Mouse (Mus musculus) R1 (cell line): ENCODE measurements at regions not wholly inside any gene's neighbourhood (a gene's known extent, or its start where the extent isn't known, plus 50 kb on each side); places are given as distances from the start of the nearest gene placed in this dataset.

ENCODE experiments used
- DNase-seq: peaks from one replicate; pipeline ENCODE4 v3.0.0-alpha.2; 2018; ENCODE audit warnings: low read depth, low spot score

- no peak for DNase-seq
Observed at GRCm38 (mm10) chr7:84466479-84466878, 56.5 kb upstream of the Arnt2 start.

DNA sequence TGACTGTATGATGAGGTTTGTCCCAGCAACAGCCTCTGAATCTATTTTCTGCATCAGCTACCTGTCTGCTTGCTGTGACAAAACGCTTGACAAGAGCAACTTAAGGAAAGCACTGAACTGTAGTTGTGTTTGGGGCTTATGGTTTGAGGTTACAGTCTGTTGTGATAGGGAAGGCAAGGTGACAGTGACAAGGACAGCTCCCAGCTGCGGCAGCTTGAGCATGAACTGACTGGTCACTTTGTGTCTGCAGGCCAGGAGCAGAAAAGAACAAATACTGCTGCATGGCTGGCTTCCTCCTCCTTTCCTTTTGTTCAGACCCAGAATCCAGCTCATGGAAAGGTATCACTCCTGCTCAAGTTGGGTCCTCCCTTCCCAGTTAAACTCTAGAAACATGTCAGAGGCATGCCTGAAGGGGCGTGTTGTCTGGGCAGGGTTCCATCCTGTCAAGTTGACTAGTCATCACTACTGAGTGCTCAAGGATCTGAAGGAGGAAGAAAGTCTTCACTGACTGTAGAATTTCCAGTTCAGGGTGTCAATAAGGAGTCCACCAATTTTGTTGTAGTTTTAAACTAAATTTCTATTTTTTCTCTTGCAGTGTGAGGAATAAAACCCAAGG, 55.7 kb upstream of the Arnt2 start:
- peak; percentile 21 for DNase-seq
